Mouse (Mus musculus) adrenal gland, adult 18-20 months (tissue): ENCODE measurements around the gene Sorcs2. TPM values are rescaled to one million over a fixed set of nuclear protein-coding genes. Genes with fewer than 3 reads are reported as not detected.
"Not testable (repeated sequence)": the region's sequence is repeated elsewhere in the genome, so short reads cannot be mapped to it uniquely, and the experiment has no call there.

Source experiments
- DNase-seq, 2 experiments: peaks; one replicate each; pipeline ENCODE4 v3.0.0; 2021 to 2022; ENCODE audit warnings: low spot score in 2 of 2
- total RNA-seq, 2 experiments: library from RNA; stranded (reverse); gene quantifications; 1 replicate in 1 of 2; 2 replicates in 1 of 2; pipeline ENCODE4 v1.2.3; 2021

Gene Sorcs2
- total RNA-seq, 2 experiments from 2014 or later, result 14.2 to 30.4 TPM

- DNase-seq, result no peak
Observed at GRCm38 (mm10) chr5:36252746-36253504, 145.0 kb downstream of the Sorcs2 start.

- no peak for DNase-seq
Observed at GRCm38 (mm10) chr5:36248022-36248421, 149.9 kb downstream of the Sorcs2 start.

GRCm38 (mm10) chr5:36237526-36237925, 160.4 kb downstream of the Sorcs2 start:
- DNase-seq, result not testable (repeated sequence)

GRCm38 (mm10) chr5:36230301-36230780, 167.6 kb downstream of the Sorcs2 start:
- no peak for DNase-seq

- no peak for DNase-seq
Observed at GRCm38 (mm10) chr5:36228405-36229370, 169.3 kb downstream of the Sorcs2 start.

- DNase-seq, result no peak
Observed at GRCm38 (mm10) chr5:36226296-36226695, 171.6 kb downstream of the Sorcs2 start.

GRCm38 (mm10) chr5:36225855-36226254, 172.1 kb downstream of the Sorcs2 start:
- DNase-seq, result no peak

- DNase-seq, result peak; percentile 51 to 60
Observed at GRCm38 (mm10) chr5:36223787-36224186, 174.2 kb downstream of the Sorcs2 start.

GRCm38 (mm10) chr5:36220626-36221025, 177.3 kb downstream of the Sorcs2 start:
- DNase-seq, result no peak

GRCm38 (mm10) chr5:36220105-36220504, 177.8 kb downstream of the Sorcs2 start:
- DNase-seq, result no peak

- DNase-seq, result no peak
Observed at GRCm38 (mm10) chr5:36213310-36213709, 184.6 kb downstream of the Sorcs2 start.

- no peak for DNase-seq
Observed at GRCm38 (mm10) chr5:36208803-36209202, 189.1 kb downstream of the Sorcs2 start.

GRCm38 (mm10) chr5:36205397-36205796, 192.5 kb downstream of the Sorcs2 start:
- DNase-seq, result no peak

GRCm38 (mm10) chr5:36203916-36204315, 194.0 kb downstream of the Sorcs2 start, which contains the start of gene Psapl1:
Gene Psapl1, plus strand, starts transcription at chr5:36204021.
- DNase-seq, result no peak

- DNase-seq, result no peak
Observed at GRCm38 (mm10) chr5:36203421-36203820, 194.5 kb downstream of the Sorcs2 start.

GRCm38 (mm10) chr5:36202781-36203180, 195.2 kb downstream of the Sorcs2 start:
- no peak for DNase-seq

GRCm38 (mm10) chr5:36199519-36199918, 198.4 kb downstream of the Sorcs2 start:
- no peak for DNase-seq

GRCm38 (mm10) chr5:36195436-36195835, 202.5 kb downstream of the Sorcs2 start:
- DNase-seq, result no peak

GRCm38 (mm10) chr5:36194631-36195030, 203.3 kb downstream of the Sorcs2 start:
- DNase-seq, result no peak

- DNase-seq, result no peak
Observed at GRCm38 (mm10) chr5:36192677-36193076, 205.3 kb downstream of the Sorcs2 start.

GRCm38 (mm10) chr5:36191876-36192275, 206.1 kb downstream of the Sorcs2 start:
- no peak for DNase-seq

GRCm38 (mm10) chr5:36191285-36191684, 206.7 kb downstream of the Sorcs2 start:
- peak in 1 of 2 experiments; percentile 30 for DNase-seq
